Mouse (Mus musculus): ENCODE measurements around the gene Mei4.

The Mei4 gene

DNA sequence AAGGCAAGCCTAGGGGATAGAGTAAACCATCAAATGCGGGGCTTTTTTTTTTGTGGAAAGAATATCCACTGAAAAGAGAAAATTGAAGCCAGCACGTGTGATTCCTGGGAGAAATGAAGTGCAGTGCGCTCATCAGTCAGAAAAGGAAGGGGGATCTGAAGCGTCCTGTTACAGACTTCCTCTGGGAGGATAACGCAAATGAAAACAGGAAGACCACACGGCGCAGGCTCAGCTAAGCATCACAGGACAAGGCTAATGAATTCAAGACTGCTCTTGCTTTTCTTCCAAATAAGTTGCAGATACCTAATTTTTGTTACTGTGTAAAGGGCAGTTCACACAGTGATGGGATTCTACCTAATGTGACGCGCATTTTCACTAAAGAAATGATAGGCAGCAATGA is 296.7 kb downstream of the Mei4 start:
- DNase-seq (ENCODE audit: low spot score in 2 of 2), result no peak

GRCm38 (mm10) chr9:82162415-82162814 is 298.9 kb downstream of the Mei4 start:
- DNase-seq (ENCODE audit: low spot score in 2 of 2), result no peak

DNA sequence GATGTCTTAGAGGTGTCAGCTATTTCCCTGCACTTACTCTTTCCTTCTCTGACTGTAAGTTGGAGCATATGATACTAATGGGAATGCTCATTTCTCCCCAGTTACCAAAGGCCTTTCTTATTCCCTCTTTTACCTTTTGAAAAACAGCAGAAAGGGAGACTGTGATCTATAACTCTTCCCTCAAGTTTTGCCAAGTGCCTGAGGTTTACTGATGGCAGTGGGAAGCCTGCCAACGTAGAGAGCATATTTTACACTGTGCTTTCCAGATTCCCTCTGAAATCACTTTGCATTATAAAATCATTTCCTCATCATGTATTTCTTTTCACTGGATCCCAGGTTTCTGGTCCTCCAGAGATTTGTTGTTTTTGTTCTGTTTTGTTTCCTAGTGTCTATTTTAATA is 354.5 kb downstream of the Mei4 start:
- DNase-seq (ENCODE audit: low spot score in 2 of 2), result no peak

- no peak for DNase-seq (ENCODE audit: low spot score in 2 of 2)
Measured at GRCm38 (mm10) chr9:82247695-82248445, 384.4 kb downstream of the Mei4 start.
